Mouse (Mus musculus): ENCODE data around the gene Zfp825. TPM values are rescaled to one million over a fixed set of nuclear protein-coding genes. Genes with fewer than 3 reads are reported as not detected.
"Not testable (repeated sequence)": the region's sequence is repeated elsewhere in the genome, so short reads cannot be mapped to it uniquely, and the experiment has no call there.

Zfp825 gene
- polyA plus RNA-seq, 1 experiment from 2014 or later = 8.8 TPM

- no peak for TF ChIP-seq CTCF (IDR thresholded peaks at IDR 0.05)
- no peaks in the 10 kb centered on the region for H3K27me3 ChIP-seq
- ChIA-PET POLR2A (no interaction called here), CTCF (no interaction called here)
- ATAC-seq (peak; percentile 100), DNase-seq (ENCODE audit: low read depth, low spot score) (peak; percentile 27)
- in situ Hi-C loops (cut with MboI; ENCODE audit: low pct_unique_long_range_greater_than_20kb) = no loop called here
Measured at GRCm38 (mm10) chr13:74462699-74463385, 30.9 kb downstream of the Zfp825 start.

GRCm38 (mm10) chr13:74462318-74462698, 31.5 kb downstream of the Zfp825 start:
- peak; percentile 35 for ATAC-seq
- POLR2A ChIA-PET; DNase-seq (ENCODE audit: low read depth, low spot score); CTCF ChIA-PET; in situ Hi-C loops (cut with MboI; ENCODE audit: low pct_unique_long_range_greater_than_20kb); H3K27me3 ChIP-seq: not testable (repeated sequence)

- in situ Hi-C loops (cut with MboI; ENCODE audit: low pct_unique_long_range_greater_than_20kb) = no loop called here
- DNase-seq (ENCODE audit: low read depth, low spot score) (no peak), ATAC-seq (no peak)
- H3K27me3 ChIP-seq = no peaks in the 10 kb centered on the region
- CTCF ChIA-PET = no interaction called here
- no peak for TF ChIP-seq CTCF (IDR thresholded peaks at IDR 0.05)
- POLR2A ChIA-PET = no interaction called here
Measured at GRCm38 (mm10) chr13:74439895-74440294, 53.9 kb downstream of the Zfp825 start.

Other genes with a start within 250 kb of the Zfp825 start
- not detected for gene Ahrr, start 201.7 kb downstream of the Zfp825 start, polyA plus RNA-seq (2021)
- gene Pdcd6, start 176.4 kb downstream of the Zfp825 start, polyA plus RNA-seq (2021) = 170 TPM
- 368 TPM for gene Sdha, start 143.7 kb downstream of the Zfp825 start, polyA plus RNA-seq (2021)
- 45.2 TPM for gene Ccdc127, start 143.7 kb downstream of the Zfp825 start, polyA plus RNA-seq (2021)
- not detected for gene Lrrc14b, start 130.0 kb downstream of the Zfp825 start, polyA plus RNA-seq (2021)
- 5.7 TPM for gene Zfp72, start 103.2 kb downstream of the Zfp825 start, polyA plus RNA-seq (2021)
- gene Ftl1-ps1, start 94.3 kb downstream of the Zfp825 start, polyA plus RNA-seq (2021) = 1,527 TPM
- 29.3 TPM for gene Erap1, start 145.6 kb upstream of the Zfp825 start, polyA plus RNA-seq (2021)

Data from Patski (cell line).